Mouse (Mus musculus) heart, adult 2 months (tissue): ENCODE results near the gene Pml.

Experiments used
- CTCF ChIP-seq: fragments of 200-600 bp; IDR thresholded peaks from 2 replicates; pipeline ENCODE4 v1.8.1; 2022; ENCODE audit warnings: antibody characterized with exemption, mild to moderate bottlenecking, moderate library complexity
- POLR2A ChIP-seq: fragments of 200-500 bp; IDR thresholded peaks from 2 replicates; pipeline ENCODE4 v1.6.1; 2011; ENCODE audit warnings: mild to moderate bottlenecking, low read depth, low read length, control low read depth; ENCODE audit not compliant: insufficient read depth

- TF ChIP-seq CTCF (peak; percentile 40), POLR2A (peak; percentile 76)
These were observed at the start of gene Pml for GRCm38 (mm10) chr9:58249592-58250192.
